Mouse (Mus musculus): ENCODE results near the gene Krt4. TPM values are rescaled to one million over a fixed set of nuclear protein-coding genes. Genes with fewer than 3 reads are reported as not detected.

Krt4 gene
- total and polyA plus RNA-seq, 2 experiments from 2014 or later, result 5.4 TPM; not detected in 1

GRCm38 (mm10) chr15:101954187-101954586 is 29.7 kb upstream of the Krt4 start, which contains the start of gene Krt78:
Gene Krt78 (minus strand): TSS chr15:101954287.
- WGBS, result 71% methylated on average over 9 of the region's 9 CpGs
- Histone ChIP-seq H3K9ac (replicated peaks; ENCODE audit: low read depth, low read length) (no peak within 1 kb of the TSS), H3K27me3 (ENCODE audit: control insufficient read depth, insufficient read depth, low read length) (0 out of 2 replicates have a peak, but pooled peaks cover 4% of the 10 kb centered on the region), H3K9me3 (replicated peaks; ENCODE audit: control insufficient read depth, low read length) (no peaks in the 10 kb centered on the region), H3K4me2 (ENCODE audit: low read depth, low read length) (no peak within 1 kb of the TSS), H3K4me1 (ENCODE audit: control insufficient read depth, insufficient read depth) (no peaks in the 10 kb centered on the region), H3K4me3 (ENCODE audit: low read depth, low read length) (no peak within 1 kb of the TSS), H3K27ac (ENCODE audit: low read depth) (no peak within 1 kb of the TSS), H3K36me3 (replicated peaks; ENCODE audit: control insufficient read depth, insufficient read depth, low read length) (no peaks in the 10 kb centered on the region)
- TF ChIP-seq CTCF (IDR thresholded peaks at IDR 0.05; ENCODE audit: low read depth), result no peak
- TF ChIP-seq EP300 (IDR thresholded peaks at IDR 0.05; ENCODE audit: low read depth), result no peak
- no peak for DNase-seq (ENCODE audit: low spot score)
- ATAC-seq (ENCODE audit: insufficient read depth, low read depth), result no peak

- H3K9me3 ChIP-seq (replicated peaks; ENCODE audit: control insufficient read depth, low read length), result no peaks in the 10 kb centered on the region
- no peaks in the 10 kb centered on the region for H3K4me1 ChIP-seq (ENCODE audit: control insufficient read depth, insufficient read depth)
- no peak overlapping the region for H3K4me2 ChIP-seq (ENCODE audit: low read depth, low read length)
- no peaks in the 10 kb centered on the region for H3K36me3 ChIP-seq (replicated peaks; ENCODE audit: control insufficient read depth, insufficient read depth, low read length)
- ATAC-seq (ENCODE audit: insufficient read depth, low read depth) (no peak), DNase-seq (ENCODE audit: low spot score) (no peak)
- H3K4me3 ChIP-seq (ENCODE audit: low read depth, low read length), result no peak overlapping the region
- H3K9ac ChIP-seq (replicated peaks; ENCODE audit: low read depth, low read length), result no peak overlapping the region
- no peak for TF ChIP-seq CTCF (IDR thresholded peaks at IDR 0.05; ENCODE audit: low read depth)
- TF ChIP-seq EP300 (IDR thresholded peaks at IDR 0.05; ENCODE audit: low read depth), result no peak
- 77% methylated on average over 7 of the region's 7 CpGs for whole genome bisulfite sequencing
- H3K27ac ChIP-seq (ENCODE audit: low read depth), result no peak overlapping the region
- H3K27me3 ChIP-seq (ENCODE audit: control insufficient read depth, insufficient read depth, low read length), result 0 out of 2 replicates have a peak, but pooled peaks cover 4% of the 10 kb centered on the region
Measured at GRCm38 (mm10) chr15:101952733-101953474, 28.4 kb upstream of the Krt4 start.

GRCm38 (mm10) chr15:101945430-101945829 is 20.9 kb upstream of the Krt4 start:
- Histone ChIP-seq H3K4me3 (ENCODE audit: low read depth, low read length) (no peak overlapping the region), H3K9ac (replicated peaks; ENCODE audit: low read depth, low read length) (no peak overlapping the region), H3K4me2 (ENCODE audit: low read depth, low read length) (no peak overlapping the region), H3K9me3 (replicated peaks; ENCODE audit: control insufficient read depth, low read length) (no peaks in the 10 kb centered on the region), H3K27me3 (ENCODE audit: control insufficient read depth, insufficient read depth, low read length) (no peaks in the 10 kb centered on the region), H3K4me1 (ENCODE audit: control insufficient read depth, insufficient read depth) (no peaks in the 10 kb centered on the region), H3K27ac (ENCODE audit: low read depth) (no peak overlapping the region), H3K36me3 (replicated peaks; ENCODE audit: control insufficient read depth, insufficient read depth, low read length) (no peaks in the 10 kb centered on the region)
- ATAC-seq (ENCODE audit: insufficient read depth, low read depth), result no peak
- WGBS, result 70% methylated on average over 1 of the region's 1 CpGs
- TF ChIP-seq EP300 (IDR thresholded peaks at IDR 0.05; ENCODE audit: low read depth) (no peak), CTCF (IDR thresholded peaks at IDR 0.05; ENCODE audit: low read depth) (no peak)
- no peak for DNase-seq (ENCODE audit: low spot score)

GRCm38 (mm10) chr15:101941948-101942347 is 17.4 kb upstream of the Krt4 start:
- no peaks in the 10 kb centered on the region for H3K36me3 ChIP-seq (replicated peaks; ENCODE audit: control insufficient read depth, insufficient read depth, low read length)
- H3K4me2 ChIP-seq (ENCODE audit: low read depth, low read length), result no peak overlapping the region
- whole genome bisulfite sequencing, result 25% methylated on average over 8 of the region's 8 CpGs
- TF ChIP-seq EP300 (IDR thresholded peaks at IDR 0.05; ENCODE audit: low read depth) (no peak), CTCF (IDR thresholded peaks at IDR 0.05; ENCODE audit: low read depth) (no peak)
- no peaks in the 10 kb centered on the region for H3K4me1 ChIP-seq (ENCODE audit: control insufficient read depth, insufficient read depth)
- H3K9ac ChIP-seq (replicated peaks; ENCODE audit: low read depth, low read length), result no peak overlapping the region
- no peak overlapping the region for H3K4me3 ChIP-seq (ENCODE audit: low read depth, low read length)
- H3K27ac ChIP-seq (ENCODE audit: low read depth), result no peak overlapping the region
- DNase-seq (ENCODE audit: low spot score) (no peak), ATAC-seq (ENCODE audit: insufficient read depth, low read depth) (no peak; the same call in 1 of the 2 replicates)
- 0 out of 2 replicates have a peak, but pooled peaks cover 8% of the 10 kb centered on the region for H3K27me3 ChIP-seq (ENCODE audit: control insufficient read depth, insufficient read depth, low read length)
- no peaks in the 10 kb centered on the region for H3K9me3 ChIP-seq (replicated peaks; ENCODE audit: control insufficient read depth, low read length)

GRCm38 (mm10) chr15:101940274-101940829 is 15.8 kb upstream of the Krt4 start, which contains the start of gene Krt79:
Gene Krt79 (minus strand): TSS chr15:101940324.
- Histone ChIP-seq H3K9me3 (replicated peaks; ENCODE audit: control insufficient read depth, low read length) (no peaks in the 10 kb centered on the region), H3K27me3 (ENCODE audit: control insufficient read depth, insufficient read depth, low read length) (0 out of 2 replicates have a peak, but pooled peaks cover 10% of the 10 kb centered on the region), H3K36me3 (replicated peaks; ENCODE audit: control insufficient read depth, insufficient read depth, low read length) (no peaks in the 10 kb centered on the region), H3K4me2 (ENCODE audit: low read depth, low read length) (no peak within 1 kb of the TSS), H3K9ac (replicated peaks; ENCODE audit: low read depth, low read length) (no peak within 1 kb of the TSS), H3K4me1 (ENCODE audit: control insufficient read depth, insufficient read depth) (no peaks in the 10 kb centered on the region), H3K27ac (ENCODE audit: low read depth) (no peak within 1 kb of the TSS), H3K4me3 (ENCODE audit: low read depth, low read length) (no peak within 1 kb of the TSS)
- WGBS, result 72% methylated on average over 6 of the region's 6 CpGs
- ATAC-seq (ENCODE audit: insufficient read depth, low read depth) (no peak), DNase-seq (ENCODE audit: low spot score) (no peak)
- no peak for TF ChIP-seq CTCF (IDR thresholded peaks at IDR 0.05; ENCODE audit: low read depth)
- no peak for TF ChIP-seq EP300 (IDR thresholded peaks at IDR 0.05; ENCODE audit: low read depth)

Measured in heart, postnatal 0 days (tissue).